Mouse (Mus musculus): Measurements from ENCODE around the gene Clpx.

DNA sequence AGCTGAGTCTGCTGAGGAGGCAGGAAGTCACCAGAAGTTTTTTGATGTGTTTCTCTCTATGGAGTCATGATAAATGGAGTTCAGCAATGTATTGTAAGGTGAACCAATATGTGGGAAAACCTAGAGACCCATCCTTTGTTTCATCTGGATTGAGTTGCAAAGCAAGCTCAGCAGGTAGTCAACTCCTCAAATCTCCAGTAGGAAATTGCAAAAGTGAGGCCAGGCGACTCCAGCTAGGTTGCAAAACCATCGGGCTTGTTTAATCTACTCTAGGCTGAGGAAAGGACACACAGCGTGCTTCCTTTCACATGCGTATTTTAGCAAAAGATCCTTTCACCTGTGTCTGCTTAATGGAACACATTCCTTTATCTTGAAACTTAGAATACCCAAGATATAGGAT is 45.1 kb downstream of the Clpx start:
- TF ChIP-seq CTCF (IDR thresholded peaks at IDR 0.05; ENCODE audit: low read depth) = no peak
- no peak for TF ChIP-seq EP300 (optimal IDR thresholded peaks at IDR 0.05)

Data from stomach, postnatal 0 days (tissue).